Mouse (Mus musculus): ENCODE measurements around the gene Tmem232.

GRCm38 (mm10) chr17:65552426-65552997 is 11.9 kb upstream of the Tmem232 start:
- TF ChIP-seq HCFC1 (IDR thresholded peaks at IDR 0.05; ENCODE audit: low read depth, low read length) (no peak), EP300 (IDR thresholded peaks at IDR 0.05; ENCODE audit: low read length) (no peak), NRF1 (IDR thresholded peaks at IDR 0.05; ENCODE audit: low read depth, low read length) (no peak), SMC3 (IDR thresholded peaks at IDR 0.05; ENCODE audit: low read depth, low read length) (no peak), CTCF (conservative IDR thresholded peaks at IDR 0.05 in 1 of 2, IDR thresholded peaks at IDR 0.05 in 1 of 2; ENCODE audit: low read depth in 2 of 2, low read length in 2 of 2) (no peak), POLR2A (IDR thresholded peaks at IDR 0.05; ENCODE audit: low read depth, low read length) (no peak), ZC3H11A (IDR thresholded peaks at IDR 0.05; ENCODE audit: low read depth, low read length) (no peak), ZNF384 (IDR thresholded peaks at IDR 0.05; ENCODE audit: low read depth, low read length) (no peak), JUND (conservative IDR thresholded peaks at IDR 0.05; ENCODE audit: low read depth, low read length) (no peak), SIN3A (IDR thresholded peaks at IDR 0.05; ENCODE audit: low read length) (no peak), ZMIZ1 (IDR thresholded peaks at IDR 0.05; ENCODE audit: low read depth, low read length) (no peak), CHD1 (IDR thresholded peaks at IDR 0.05; ENCODE audit: low read depth, low read length) (no peak), E2F4 (IDR thresholded peaks at IDR 0.05; ENCODE audit: insufficient replicate concordance, low read depth, low read length) (no peak), MXI1 (IDR thresholded peaks at IDR 0.05; ENCODE audit: low read depth, low read length) (no peak)

Measured in CH12.LX (cell line).